Comparison of ENCODE assay signal across 28 mouse cellular contexts in genomic region chr7:109234882-109235640, GRCm38 (mm10).
DNase-seq lines count a peak whose midpoint lies in the region; ATAC-seq and TF ChIP-seq lines count a peak whose summit lies in the region.
"Had no signal": no experiment of that assay in that cellular context is flagged by ENCODE, and none has a peak within 500 bp of the region (broad histone marks: within the 10 kb centered on the region; RNA-seq: fewer than 3 reads in every experiment).

No protein-coding gene starts in this region.

- H3K27me3 ChIP-seq in forebrain, embryonic 11.5 days (ENCODE audit: control insufficient read depth, insufficient read depth, low read length): peaks cover 5% of the 10 kb centered on the region; the same call in 1 of the 2 replicates
- no peaks in the 10 kb centered on the region; the same call in 1 of the 2 replicates for H3K27me3 ChIP-seq in forebrain, embryonic 16.5 days (replicated peaks; ENCODE audit: control insufficient read depth, insufficient read depth, low read length)
- peaks cover 39% of the 10 kb centered on the region for H3K27me3 ChIP-seq in forebrain, embryonic 13.5 days
- no peaks in the 10 kb centered on the region for H3K27me3 ChIP-seq in midbrain, embryonic 13.5 days
- H3K27me3 ChIP-seq: embryonic facial prominence, embryonic 15.5 days; kidney, embryonic 15.5 days; liver, embryonic 15.5 days; lung, embryonic 15.5 days; stomach, embryonic 15.5 days had no signal

- no peaks in the 10 kb centered on the region for H3K36me3 ChIP-seq in forebrain, embryonic 11.5 days (ENCODE audit: control insufficient read depth, insufficient read depth, low read length)
- H3K36me3 ChIP-seq in forebrain, embryonic 16.5 days (ENCODE audit: control insufficient read depth, insufficient read depth): no peaks in the 10 kb centered on the region
- no peaks in the 10 kb centered on the region for H3K36me3 ChIP-seq in forebrain, embryonic 13.5 days (ENCODE audit: poor library complexity, severe bottlenecking)
- H3K36me3 ChIP-seq in midbrain, embryonic 13.5 days: no peaks in the 10 kb centered on the region
- H3K36me3 ChIP-seq: embryonic facial prominence, embryonic 15.5 days; kidney, embryonic 15.5 days; limb, embryonic 12.5 days; liver, embryonic 15.5 days; lung, embryonic 15.5 days; neural tube, embryonic 13.5 days; stomach, embryonic 15.5 days had no signal

- ATAC-seq in forebrain, embryonic 11.5 days (replicated peaks; ENCODE audit: low FRiP score): peak; percentile 66
- no peak for ATAC-seq in forebrain, embryonic 16.5 days
- no peak for ATAC-seq in forebrain, embryonic 13.5 days
- peak; percentile 38 for ATAC-seq in midbrain, embryonic 13.5 days
- no peak for ATAC-seq in frontal cortex, adult (ENCODE audit: low TSS enrichment)
- ATAC-seq: hindbrain, embryonic 16.5 days had no signal

- H3K9ac ChIP-seq in forebrain, embryonic 11.5 days (ENCODE audit: low read length): no peak overlapping the region
- H3K9ac ChIP-seq in forebrain, embryonic 16.5 days (replicated peaks; ENCODE audit: low read depth, low read length): no peak overlapping the region
- no peak overlapping the region for H3K9ac ChIP-seq in forebrain, embryonic 13.5 days
- no peak overlapping the region for H3K9ac ChIP-seq in midbrain, embryonic 13.5 days (replicated peaks)
- H3K9ac ChIP-seq: embryonic facial prominence, embryonic 15.5 days; kidney, embryonic 15.5 days; limb, embryonic 12.5 days; liver, embryonic 15.5 days; lung, embryonic 15.5 days; neural tube, embryonic 13.5 days; stomach, embryonic 15.5 days had no signal

- H3K9me3 ChIP-seq in forebrain, embryonic 11.5 days (ENCODE audit: control insufficient read depth, low read length): no peaks in the 10 kb centered on the region
- no peaks in the 10 kb centered on the region for H3K9me3 ChIP-seq in forebrain, embryonic 16.5 days (ENCODE audit: control insufficient read depth, low read length)
- H3K9me3 ChIP-seq in forebrain, embryonic 13.5 days (replicated peaks): no peaks in the 10 kb centered on the region
- H3K9me3 ChIP-seq in midbrain, embryonic 13.5 days: no peaks in the 10 kb centered on the region
- H3K9me3 ChIP-seq: embryonic facial prominence, embryonic 15.5 days; kidney, embryonic 15.5 days; limb, embryonic 12.5 days; liver, embryonic 15.5 days; lung, embryonic 15.5 days; neural tube, embryonic 13.5 days; stomach, embryonic 15.5 days had no signal

- peaks cover 32% of the 10 kb centered on the region for H3K4me1 ChIP-seq in forebrain, embryonic 11.5 days (replicated peaks; ENCODE audit: control insufficient read depth, insufficient read depth, low read length)
- peaks cover 29% of the 10 kb centered on the region for H3K4me1 ChIP-seq in forebrain, embryonic 16.5 days (replicated peaks; ENCODE audit: control insufficient read depth, insufficient read depth, low read length)
- H3K4me1 ChIP-seq in forebrain, embryonic 13.5 days: peaks cover 48% of the 10 kb centered on the region
- H3K4me1 ChIP-seq in midbrain, embryonic 13.5 days (replicated peaks): peaks cover 73% of the 10 kb centered on the region
- H3K4me1 ChIP-seq: embryonic facial prominence, embryonic 15.5 days; liver, embryonic 15.5 days; lung, embryonic 15.5 days; stomach, embryonic 15.5 days had no signal

- no peak overlapping the region for H3K4me3 ChIP-seq in forebrain, embryonic 11.5 days (ENCODE audit: low read depth, low read length)
- H3K4me3 ChIP-seq in forebrain, embryonic 16.5 days (replicated peaks; ENCODE audit: low read length): no peak overlapping the region
- no peak overlapping the region for H3K4me3 ChIP-seq in forebrain, embryonic 13.5 days
- no peak overlapping the region for H3K4me3 ChIP-seq in midbrain, embryonic 13.5 days (replicated peaks)
- H3K4me3 ChIP-seq: embryonic facial prominence, embryonic 15.5 days; kidney, embryonic 15.5 days; layer of hippocampus, adult 2 months; left cerebral cortex, adult 2 months; limb, embryonic 12.5 days; liver, embryonic 15.5 days; lung, embryonic 15.5 days; neural tube, embryonic 13.5 days; stomach, embryonic 15.5 days had no signal

- TF ChIP-seq POLR2A in brain, embryonic 14.5 days (IDR thresholded peaks at IDR 0.05; ENCODE audit: borderline replicate concordance, extremely low read depth, insufficient read depth, insufficient read length, poor library complexity, severe bottlenecking): no peak

- peak; percentile 51 for DNase-seq in forebrain, embryonic 11.5 days (ENCODE audit: low spot score)
- peak; percentile 74 for DNase-seq in brain, embryonic 14.5 days (ENCODE audit: low read depth)
- no peak for DNase-seq in gastrocnemius, adult 8-10 months (ENCODE audit: low spot score in 2 of 2)
- no peak for DNase-seq in cerebellum, postnatal 36 days
- DNase-seq: adrenal gland, postnatal 25 days; B cell, adult 2 months; cerebellum, adult 18-20 months; cerebellum, postnatal 10 days; gastrocnemius, postnatal 36 days; heart, adult 18-20 months; kidney, adult 18-20 months; kidney, postnatal 36 days; right cerebral cortex, postnatal 14 days had no signal

- peak overlapping the region; percentile 37; the same call in 1 of the 2 replicates for H3K27ac ChIP-seq in forebrain, embryonic 11.5 days (ENCODE audit: low read depth, low read length)
- no peak overlapping the region for H3K27ac ChIP-seq in forebrain, embryonic 16.5 days (ENCODE audit: low read length)
- 0 out of 2 replicates have a peak overlapping the region, but pooled peaks have one; percentile 15 for H3K27ac ChIP-seq in forebrain, embryonic 13.5 days
- peak overlapping the region; percentile 78 for H3K27ac ChIP-seq in midbrain, embryonic 13.5 days
- H3K27ac ChIP-seq: embryonic facial prominence, embryonic 15.5 days; kidney, embryonic 15.5 days; layer of hippocampus, adult 2 months; left cerebral cortex, adult 2 months; limb, embryonic 12.5 days; liver, embryonic 15.5 days; lung, embryonic 15.5 days; neural tube, embryonic 13.5 days; stomach, embryonic 15.5 days had no signal

- H3K4me2 ChIP-seq in forebrain, embryonic 11.5 days (ENCODE audit: low read depth, low read length, severe bottlenecking): no peak overlapping the region
- no peak overlapping the region for H3K4me2 ChIP-seq in forebrain, embryonic 16.5 days (ENCODE audit: low read length)
- no peak overlapping the region for H3K4me2 ChIP-seq in forebrain, embryonic 13.5 days
- H3K4me2 ChIP-seq in midbrain, embryonic 13.5 days (replicated peaks): no peak overlapping the region
- H3K4me2 ChIP-seq: embryonic facial prominence, embryonic 15.5 days; heart, embryonic 11.5 days; kidney, embryonic 15.5 days; limb, embryonic 12.5 days; liver, embryonic 15.5 days; lung, embryonic 15.5 days; neural tube, embryonic 13.5 days; stomach, embryonic 15.5 days had no signal

- no peak for TF ChIP-seq CTCF in brain, embryonic 14.5 days (IDR thresholded peaks at IDR 0.05; ENCODE audit: borderline replicate concordance, extremely low read depth, insufficient read depth, insufficient read length)

- WGBS in forebrain, embryonic 11.5 days: 4% methylated on average over 2 of the region's 2 CpGs
- 4% methylated on average over 2 of the region's 2 CpGs for WGBS in forebrain, embryonic 16.5 days
- WGBS in forebrain, embryonic 13.5 days: 7% methylated on average over 2 of the region's 2 CpGs
- WGBS in midbrain, embryonic 13.5 days: 6% methylated on average over 2 of the region's 2 CpGs

Comparison
In these comparisons a context has a peak if more than half of its experiments do, and no peak if none do; other contexts are left out.
1. ATAC-seq: peak in forebrain, embryonic 11.5 days (single experiment) and midbrain, embryonic 13.5 days (single experiment); none in forebrain, embryonic 16.5 days (single experiment), forebrain, embryonic 13.5 days (single experiment) and frontal cortex, adult (single experiment).
2. DNase-seq: peak in forebrain, embryonic 11.5 days (single experiment) and brain, embryonic 14.5 days (single experiment); none in gastrocnemius, adult 8-10 months (0 of 2) and cerebellum, postnatal 36 days (0 of 2).